Mouse (Mus musculus): Measurements from ENCODE around the gene Ltbp2.

GRCm38 (mm10) chr12:84800419-84800818, 75.9 kb downstream of the Ltbp2 start:
- no peak for TF ChIP-seq CTCF (IDR thresholded peaks at IDR 0.05; ENCODE audit: insufficient read depth, low read length)
- TF ChIP-seq POLR2A (IDR thresholded peaks at IDR 0.05; ENCODE audit: borderline replicate concordance, extremely low read depth, low read depth, low read length): no peak

Data from lung, adult 2 months (tissue).